Mouse (Mus musculus) hindbrain, embryonic 11.5 days (tissue): Measurements from ENCODE around the gene Zfp143. TPM values are rescaled to one million over a fixed set of nuclear protein-coding genes. Genes with fewer than 3 reads are reported as not detected.
"Not testable (repeated sequence)": the region's sequence is repeated elsewhere in the genome, so short reads cannot be mapped to it uniquely, and the experiment has no call there.

Experiments
- ATAC-seq: fragments of 200-750 bp; cut with Nextera tagmentation; 2 replicates; pipeline ENCODE4 v1.8.0; 2017; ENCODE audit warnings: mild to moderate bottlenecking, moderate TSS enrichment, moderate library complexity; ENCODE audit not compliant: low FRiP score
- DNase-seq: peaks from one replicate; pipeline ENCODE4 v3.0.0-alpha.2; 2015; ENCODE audit warnings: low spot score
- H3K27ac ChIP-seq: fragments of 300-500 bp; sonication (generic); 2 replicates; pipeline ENCODE4 v1.5.1; 2014; ENCODE audit warnings: mild to moderate bottlenecking, low read depth, low read length
- H3K27me3 ChIP-seq: fragments of 300-500 bp; sonication (generic); 2 replicates; pipeline ENCODE4 v1.6.1; 2014; ENCODE audit warnings: mild to moderate bottlenecking, low read length, moderate library complexity, mixed read lengths; ENCODE audit not compliant: control insufficient read depth, insufficient read depth
- H3K36me3 ChIP-seq: fragments of 300-500 bp; sonication (generic); 2 replicates; pipeline ENCODE4 v1.6.1; 2014; ENCODE audit warnings: mild to moderate bottlenecking, low read length, moderate library complexity, mixed read lengths; ENCODE audit not compliant: control insufficient read depth, insufficient read depth
- H3K4me1 ChIP-seq: fragments of 300-500 bp; sonication (generic); replicated peaks from 2 replicates; pipeline ENCODE4 v1.6.1; 2014; ENCODE audit warnings: low read length, mixed read lengths; ENCODE audit not compliant: control insufficient read depth, insufficient read depth
- H3K4me2 ChIP-seq: fragments of 300-500 bp; sonication (generic); replicated peaks from 2 replicates; pipeline ENCODE4 v1.6.1; 2014; ENCODE audit warnings: mild to moderate bottlenecking, low read depth, low read length
- H3K4me3 ChIP-seq: fragments of 300-500 bp; sonication (generic); 2 replicates; pipeline ENCODE4 v1.5.1; 2014; ENCODE audit warnings: low read depth, low read length
- H3K9ac ChIP-seq: fragments of 300-500 bp; sonication (generic); 2 replicates; pipeline ENCODE4 v1.6.1; 2014; ENCODE audit warnings: low read depth, low read length
- H3K9me3 ChIP-seq: fragments of 300-500 bp; sonication (generic); 2 replicates; pipeline ENCODE4 v1.6.1; 2016; ENCODE audit warnings: low read length; ENCODE audit not compliant: control insufficient read depth
- WGBS: fragments of 180-500 bp; shearing (Covaris S2); extraction: QIAGEN DNeasy Blood & Tissue Kit; methylation state at CpG from one replicate; pipeline ENCODE4 v1.1.7; 2014; 5-methylcytosine and 5-hydroxymethylcytosine counted together
- polyA plus RNA-seq: library from polyadenylated mRNA; unstranded; fragments of >200 nt; fragmentation: Nextera tagmentation; extraction: Ambion mirVana; gene quantifications from 2 replicates; pipeline ENCODE4 v1.2.1, GENCODE M21; 2014

Gene Zfp143
- polyA plus RNA-seq, 1 experiment from 2014 or later, result 26.2 TPM

DNA sequence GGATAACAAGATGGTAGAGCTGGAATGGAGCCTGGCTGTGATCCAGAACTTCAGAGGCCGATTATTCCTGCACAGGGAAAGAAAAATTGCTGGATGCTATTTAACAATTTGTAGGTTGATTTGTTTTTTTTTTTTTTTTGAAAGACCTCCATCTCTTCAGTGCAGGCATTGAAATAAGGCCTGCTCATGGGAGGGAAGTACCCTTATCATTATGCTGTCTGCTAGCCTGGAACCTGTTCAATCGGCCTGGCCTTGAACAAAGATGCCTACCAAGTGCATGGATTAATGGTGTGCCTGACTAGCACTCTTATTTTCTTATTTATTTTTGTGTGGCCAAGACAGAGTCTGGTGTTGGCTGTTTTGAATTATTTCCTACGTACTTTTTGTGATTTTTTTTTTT is 30.7 kb upstream of the Zfp143 start:
- no peaks in the 10 kb centered on the region; the same call in 1 of the 2 replicates for H3K36me3 ChIP-seq
- H3K4me2 ChIP-seq, result no peak overlapping the region
- DNase-seq (no peak), ATAC-seq (no peak)
- WGBS, result 94% methylated on average over 3 of the region's 3 CpGs
- no peak overlapping the region for H3K27ac ChIP-seq
- H3K9me3 ChIP-seq, result no peaks in the 10 kb centered on the region
- no peaks in the 10 kb centered on the region for H3K27me3 ChIP-seq
- no peaks in the 10 kb centered on the region for H3K4me1 ChIP-seq
- no peak overlapping the region for H3K9ac ChIP-seq
- no peak overlapping the region for H3K4me3 ChIP-seq

DNA sequence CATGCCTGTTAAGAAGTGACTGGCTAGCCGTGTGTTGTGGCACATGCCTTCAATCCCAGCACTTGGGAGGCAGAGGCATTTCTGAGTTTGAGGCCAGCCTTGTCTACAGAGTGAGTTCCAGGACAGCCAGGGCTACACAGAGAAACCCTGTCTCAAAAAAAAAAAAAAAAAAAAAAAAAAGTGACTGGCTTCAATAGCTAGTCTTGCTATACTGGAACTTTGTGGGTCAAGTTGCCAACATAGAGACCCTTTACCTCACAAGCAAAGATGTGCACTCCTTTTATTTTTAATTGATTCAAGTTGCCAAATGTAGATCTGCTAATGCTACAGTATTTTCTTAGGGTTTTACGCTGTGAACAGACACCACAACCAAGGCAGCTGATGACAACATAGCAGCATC is 3.3 kb upstream of the Zfp143 start:
- H3K4me2 ChIP-seq, H3K4me1 ChIP-seq, H3K9ac ChIP-seq, ATAC-seq, H3K27me3 ChIP-seq, H3K4me3 ChIP-seq, H3K27ac ChIP-seq, H3K9me3 ChIP-seq, H3K36me3 ChIP-seq, DNase-seq: not testable (repeated sequence)
- 99% methylated on average over 2 of the region's 2 CpGs for WGBS

DNA sequence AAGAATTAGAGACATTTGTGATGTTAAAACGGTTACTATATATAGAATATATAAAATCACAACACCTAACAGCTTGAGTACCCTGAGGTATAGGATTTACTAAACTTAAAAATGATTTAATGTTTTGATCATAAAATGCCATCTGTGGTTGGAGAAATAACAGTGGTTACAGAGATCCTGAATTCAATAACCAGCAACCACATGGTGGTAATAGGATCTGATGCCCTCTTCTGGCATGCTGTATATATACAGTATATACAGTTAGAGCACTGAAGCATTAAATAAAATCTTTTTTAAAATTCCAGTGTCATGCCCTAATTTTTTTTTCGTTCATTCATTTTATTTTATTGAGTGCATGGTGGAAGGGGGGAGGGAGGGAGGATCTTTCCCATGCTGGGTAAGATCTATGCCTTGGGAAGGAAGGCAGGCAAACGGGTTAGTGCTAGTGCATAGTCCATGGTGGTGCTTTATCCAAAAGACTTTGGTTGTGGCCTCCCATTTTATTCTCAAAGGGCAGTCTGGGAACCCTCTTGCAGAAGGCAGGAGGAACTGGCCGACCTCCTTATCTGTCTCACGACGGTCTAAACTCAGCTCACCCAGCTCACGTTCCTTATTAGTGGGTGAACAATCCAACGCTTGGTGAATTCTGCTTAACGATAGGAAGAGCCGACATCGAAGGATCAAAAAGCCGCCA is 1.8 kb upstream of the Zfp143 start:
- DNase-seq (peak; percentile 27), ATAC-seq (no peak)
- Histone ChIP-seq H3K9me3 (no peaks in the 10 kb centered on the region), H3K4me1 (0 out of 2 replicates have a peak, but pooled peaks cover 4% of the 10 kb centered on the region), H3K27ac (no peak overlapping the region), H3K27me3 (no peaks in the 10 kb centered on the region), H3K4me2 (no peak overlapping the region), H3K4me3 (no peak overlapping the region), H3K9ac (no peak overlapping the region), H3K36me3 (no peaks in the 10 kb centered on the region)
- 89% methylated on average over 12 of the region's 12 CpGs for WGBS

DNA sequence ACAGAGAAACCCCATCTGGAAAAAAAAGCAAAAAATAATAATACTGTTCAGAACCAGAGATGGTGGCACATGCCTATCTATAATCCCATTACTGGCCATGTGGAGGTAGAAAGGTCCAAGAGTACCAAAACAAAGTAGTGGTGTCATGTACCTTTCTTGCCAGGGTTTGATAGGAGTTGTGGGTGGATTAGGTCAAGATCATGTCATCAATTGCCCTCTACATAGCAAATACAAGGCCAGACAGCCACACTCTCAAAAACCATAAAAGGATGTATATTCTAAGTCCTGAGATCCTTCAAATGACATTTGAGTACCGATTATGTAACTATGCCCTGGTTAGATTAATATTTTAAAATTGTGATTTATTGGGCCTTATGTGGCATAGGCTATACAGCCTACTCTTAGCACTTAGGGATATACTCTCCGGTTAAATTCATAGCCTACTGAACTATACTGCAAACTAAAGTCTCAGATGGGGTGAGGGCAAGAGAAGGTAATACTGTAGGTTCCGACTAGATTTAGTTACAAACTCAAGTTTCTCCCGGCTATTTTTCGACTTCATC is 830 bp upstream of the Zfp143 start:
- 18% methylated on average over 5 of the region's 5 CpGs for WGBS
- Histone ChIP-seq H3K9ac (peak overlapping the region; percentile 100), H3K4me3 (peak overlapping the region; percentile 92), H3K27ac (peak overlapping the region; percentile 99), H3K27me3 (no peaks in the 10 kb centered on the region), H3K9me3 (no peaks in the 10 kb centered on the region), H3K36me3 (no peaks in the 10 kb centered on the region), H3K4me2 (peak overlapping the region; percentile 60), H3K4me1 (0 out of 2 replicates have a peak, but pooled peaks cover 4% of the 10 kb centered on the region)
- DNase-seq (peak; percentile 19), ATAC-seq (no peak)

DNA sequence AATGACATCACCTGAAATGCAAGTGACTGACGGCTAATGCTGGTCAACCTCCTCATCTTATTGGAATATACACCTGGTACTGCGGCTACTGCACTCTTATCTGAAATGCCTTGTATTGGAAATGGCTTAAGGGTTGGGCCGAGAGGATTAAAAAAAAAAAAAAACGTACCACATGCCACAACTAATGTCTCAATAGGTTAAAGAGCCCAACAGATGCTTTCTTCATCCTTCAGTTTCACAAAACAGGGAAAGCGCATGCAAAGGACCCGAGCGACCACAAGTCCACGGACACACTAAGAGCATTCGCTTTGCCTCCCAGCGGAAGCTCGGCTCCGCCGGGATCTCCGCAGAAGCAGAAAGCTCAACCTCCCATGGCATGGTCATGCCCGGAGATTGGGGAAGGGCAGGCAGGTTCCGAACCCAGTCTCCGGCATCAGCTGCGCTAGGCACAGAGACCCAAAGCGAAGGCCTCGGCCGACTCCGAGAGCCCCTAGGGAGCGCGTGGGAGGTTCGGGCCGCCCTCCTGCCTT is 283 bp upstream of the Zfp143 start:
- WGBS, result 1% methylated on average over 26 of the region's 26 CpGs
- H3K4me3 ChIP-seq, result peak overlapping the region; percentile 92
- ATAC-seq (no peak; the same call in 1 of the 2 replicates), DNase-seq (peak; percentile 80)
- H3K36me3 ChIP-seq, result no peaks in the 10 kb centered on the region
- peak overlapping the region; percentile 100 for H3K9ac ChIP-seq
- no peaks in the 10 kb centered on the region for H3K27me3 ChIP-seq
- peak overlapping the region; percentile 99 for H3K27ac ChIP-seq
- no peaks in the 10 kb centered on the region for H3K9me3 ChIP-seq
- peak overlapping the region; percentile 60 for H3K4me2 ChIP-seq
- H3K4me1 ChIP-seq, result 0 out of 2 replicates have a peak, but pooled peaks cover 4% of the 10 kb centered on the region

DNA sequence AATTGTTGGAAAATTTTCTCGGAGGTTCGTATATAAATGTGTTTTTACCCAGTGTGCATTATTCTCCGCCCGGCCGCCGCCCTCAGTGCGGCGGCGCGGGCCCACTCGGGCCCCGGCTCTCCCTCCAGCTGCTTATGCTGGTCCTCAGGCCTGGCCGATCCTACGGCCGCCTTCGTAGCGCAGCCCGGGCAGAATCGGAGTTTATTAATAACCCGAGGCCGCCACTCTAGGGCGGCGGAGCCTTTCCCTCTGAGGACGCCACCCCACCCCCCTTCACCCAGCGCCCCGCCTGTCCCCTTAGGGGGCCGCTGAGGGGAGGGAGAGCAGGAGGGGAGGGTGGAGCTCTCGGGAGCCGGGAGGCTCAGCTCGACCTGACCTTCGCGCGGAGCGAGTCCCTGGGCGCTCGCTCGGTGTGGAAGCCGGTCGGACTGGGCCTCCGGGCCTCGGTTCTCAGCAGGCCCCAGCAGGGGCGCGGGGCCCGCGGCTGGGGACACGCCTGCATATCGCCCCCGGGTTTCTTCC is 796 bp downstream of the Zfp143 start:
- Histone ChIP-seq H3K27ac (peak overlapping the region; percentile 100), H3K9ac (peak overlapping the region; percentile 97), H3K9me3 (no peaks in the 10 kb centered on the region), H3K36me3 (no peaks in the 10 kb centered on the region), H3K4me1 (0 out of 2 replicates have a peak, but pooled peaks cover 4% of the 10 kb centered on the region), H3K4me3 (peak overlapping the region; percentile 92), H3K27me3 (no peaks in the 10 kb centered on the region), H3K4me2 (peak overlapping the region; percentile 59)
- ATAC-seq (peak; percentile 89), DNase-seq (peak; percentile 86)
- WGBS, result under 1% methylated on average over 39 of the region's 48 CpGs

DNA sequence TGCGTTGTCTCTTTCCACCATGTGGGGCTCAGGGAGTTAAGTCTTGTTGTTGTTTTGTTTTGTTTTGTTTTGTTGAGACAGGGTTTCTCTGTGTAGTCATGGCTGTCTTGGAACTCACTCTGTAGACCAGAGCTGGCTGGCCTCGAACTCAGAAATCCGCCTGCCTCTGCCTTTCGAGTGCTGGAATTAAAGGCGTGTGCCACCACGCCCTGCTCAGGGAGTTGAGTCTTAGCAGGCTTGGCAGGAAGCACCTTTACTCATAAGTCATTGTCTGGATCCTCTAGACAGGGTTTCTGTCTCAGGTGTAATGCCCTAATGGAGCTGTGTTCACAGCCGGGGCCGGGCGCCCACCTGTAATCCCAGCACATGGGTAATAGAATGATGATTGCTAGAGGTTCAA is 2.7 kb downstream of the Zfp143 start:
- no peak overlapping the region for H3K27ac ChIP-seq
- DNase-seq (no peak), ATAC-seq (no peak)
- H3K27me3 ChIP-seq, result no peaks in the 10 kb centered on the region
- no peak overlapping the region for H3K9ac ChIP-seq
- H3K4me3 ChIP-seq, result no peak overlapping the region
- H3K4me2 ChIP-seq, result no peak overlapping the region
- H3K4me1 ChIP-seq, result 0 out of 2 replicates have a peak, but pooled peaks cover 4% of the 10 kb centered on the region
- WGBS, result 98% methylated on average over 9 of the region's 9 CpGs
- no peaks in the 10 kb centered on the region for H3K36me3 ChIP-seq
- no peaks in the 10 kb centered on the region for H3K9me3 ChIP-seq

DNA sequence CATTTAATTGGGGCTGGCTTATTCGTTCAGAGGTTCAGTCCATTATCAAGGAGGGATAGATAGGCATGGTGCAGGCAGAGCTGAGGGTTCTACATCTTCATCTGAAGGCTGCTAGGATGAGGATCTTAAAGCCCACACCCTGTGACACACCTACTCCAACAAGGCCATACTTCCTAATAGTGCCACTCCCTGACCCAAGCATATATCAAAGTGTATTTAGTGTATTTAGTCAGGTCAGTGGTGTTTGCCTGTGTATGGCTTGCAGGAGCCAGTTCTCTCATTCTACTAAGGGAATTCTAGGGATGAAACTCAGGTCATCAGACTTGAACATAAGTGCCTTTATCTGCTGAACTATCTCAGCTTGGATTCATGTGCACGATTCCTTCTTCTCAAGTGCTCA is 8.1 kb downstream of the Zfp143 start:
- no peak for ATAC-seq

More for the DNA sequence above, 8.1 kb downstream of the Zfp143 start:
- Histone ChIP-seq H3K9ac (no peak overlapping the region), H3K9me3 (no peaks in the 10 kb centered on the region), H3K4me3 (no peak overlapping the region), H3K36me3 (peaks cover 1% of the 10 kb centered on the region; the same call in 1 of the 2 replicates), H3K27ac (no peak overlapping the region), H3K4me2 (no peak overlapping the region), H3K27me3 (no peaks in the 10 kb centered on the region), H3K4me1 (no peaks in the 10 kb centered on the region)
- DNase-seq, result no peak
- 96% methylated on average over 2 of the region's 2 CpGs for WGBS
